Mouse (Mus musculus) regulatory T cell (primary cell): ENCODE measurements around the gene Lmcd1.
"Not testable (repeated sequence)": the region's sequence is repeated elsewhere in the genome, so short reads cannot be mapped to it uniquely, and the experiment has no call there.

Experiments used
- in situ Hi-C: fragments of 300-600 bp; cut with MboI, MseI; formaldehyde crosslinking; loops from one replicate; pipeline ENCODE4 v1.15.1; 2025; ENCODE audit warnings: high pct_unique_total_duplicates

The Lmcd1 gene

GRCm38 (mm10) chr6:112273501-112274205 is at the start of gene Lmcd1:
Gene Lmcd1 (plus strand): TSS chr6:112273758.
- in situ Hi-C loops: no loop called here

- in situ Hi-C loops: no loop called here
Observed at GRCm38 (mm10) chr6:112223877-112224632, 49.5 kb upstream of the Lmcd1 start.

GRCm38 (mm10) chr6:112236775-112237174 is 36.8 kb upstream of the Lmcd1 start:
- in situ Hi-C loops: no loop called here

- in situ Hi-C loops: no loop called here
Observed at GRCm38 (mm10) chr6:112242216-112242615, 31.3 kb upstream of the Lmcd1 start.

- in situ Hi-C loops: no loop called here
Observed at GRCm38 (mm10) chr6:112245639-112246038, 27.9 kb upstream of the Lmcd1 start.

- in situ Hi-C loops: no loop called here
Observed at GRCm38 (mm10) chr6:112246636-112247035, 26.9 kb upstream of the Lmcd1 start.

GRCm38 (mm10) chr6:112253943-112254342 is 19.6 kb upstream of the Lmcd1 start:
- in situ Hi-C loops: not testable (repeated sequence)

- in situ Hi-C loops: no loop called here
Observed at GRCm38 (mm10) chr6:112254967-112255366, 18.6 kb upstream of the Lmcd1 start.

GRCm38 (mm10) chr6:112255388-112256225 is 18.0 kb upstream of the Lmcd1 start:
- in situ Hi-C loops: no loop called here

- in situ Hi-C loops: no loop called here
Observed at GRCm38 (mm10) chr6:112256599-112256998, 17.0 kb upstream of the Lmcd1 start.

GRCm38 (mm10) chr6:112261089-112261488 is 12.5 kb upstream of the Lmcd1 start:
- in situ Hi-C loops: no loop called here

- in situ Hi-C loops: no loop called here
Observed at GRCm38 (mm10) chr6:112264321-112264720, 9.2 kb upstream of the Lmcd1 start.

- in situ Hi-C loops: no loop called here
Observed at GRCm38 (mm10) chr6:112266631-112267030, 6.9 kb upstream of the Lmcd1 start.

GRCm38 (mm10) chr6:112267661-112268357 is 5.7 kb upstream of the Lmcd1 start:
- in situ Hi-C loops: no loop called here

- in situ Hi-C loops: no loop called here
Observed at GRCm38 (mm10) chr6:112274261-112275055, 900 bp downstream of the Lmcd1 start.

- in situ Hi-C loops: no loop called here
Observed at GRCm38 (mm10) chr6:112275731-112276245, 2.2 kb downstream of the Lmcd1 start.

- in situ Hi-C loops: no loop called here
Observed at GRCm38 (mm10) chr6:112278805-112279204, 5.2 kb downstream of the Lmcd1 start.

- in situ Hi-C loops: no loop called here
Observed at GRCm38 (mm10) chr6:112280161-112280560, 6.6 kb downstream of the Lmcd1 start.

GRCm38 (mm10) chr6:112280945-112281344 is 7.4 kb downstream of the Lmcd1 start:
- in situ Hi-C loops: no loop called here

- in situ Hi-C loops: no loop called here
Observed at GRCm38 (mm10) chr6:112281935-112282334, 8.4 kb downstream of the Lmcd1 start.
